Mouse (Mus musculus): ENCODE measurements at regions not wholly inside any gene's neighbourhood (a gene's known extent, or its start where the extent isn't known, plus 50 kb on each side); places are given as distances from the start of the nearest gene placed in this dataset.
"Not testable (repeated sequence)": the region's sequence is repeated elsewhere in the genome, so short reads cannot be mapped to it uniquely, and the experiment has no call there.

- H3K9me3 ChIP-seq (replicated peaks; ENCODE audit: control insufficient read depth, low read length); H3K27ac ChIP-seq (ENCODE audit: low read depth, low read length); DNase-seq (ENCODE audit: low spot score); H3K9ac ChIP-seq (ENCODE audit: low read length); H3K4me2 ChIP-seq (ENCODE audit: low read length); H3K27me3 ChIP-seq (replicated peaks; ENCODE audit: control insufficient read depth, insufficient read depth, low read length); ATAC-seq; H3K4me3 ChIP-seq (ENCODE audit: low read depth, low read length); H3K36me3 ChIP-seq (ENCODE audit: control insufficient read depth, insufficient read depth, low read length); H3K4me1 ChIP-seq (ENCODE audit: control insufficient read depth, insufficient read depth, low read length): not testable (repeated sequence)
- WGBS = 56% methylated on average over 3 of the region's 4 CpGs
Observed at GRCm38 (mm10) chr12:21680026-21680425, 262.6 kb upstream of the Ywhaq start.

GRCm38 (mm10) chr12:21649381-21649780 is 231.9 kb upstream of the Ywhaq start:
- not testable (repeated sequence) for H3K4me1 ChIP-seq (ENCODE audit: control insufficient read depth, insufficient read depth, low read length); H3K4me2 ChIP-seq (ENCODE audit: low read length); H3K27ac ChIP-seq (ENCODE audit: low read depth, low read length); H3K27me3 ChIP-seq (replicated peaks; ENCODE audit: control insufficient read depth, insufficient read depth, low read length); H3K4me3 ChIP-seq (ENCODE audit: low read depth, low read length); H3K9ac ChIP-seq (ENCODE audit: low read length); H3K36me3 ChIP-seq (ENCODE audit: control insufficient read depth, insufficient read depth, low read length); DNase-seq (ENCODE audit: low spot score); ATAC-seq
- WGBS = 81% methylated on average over 8 of the region's 8 CpGs
- peaks cover 20% of the 10 kb centered on the region for H3K9me3 ChIP-seq (replicated peaks; ENCODE audit: control insufficient read depth, low read length)

- H3K27me3 ChIP-seq (replicated peaks; ENCODE audit: control insufficient read depth, insufficient read depth, low read length); H3K4me3 ChIP-seq (ENCODE audit: low read depth, low read length); H3K36me3 ChIP-seq (ENCODE audit: control insufficient read depth, insufficient read depth, low read length); H3K27ac ChIP-seq (ENCODE audit: low read depth, low read length); H3K9me3 ChIP-seq (replicated peaks; ENCODE audit: control insufficient read depth, low read length); H3K4me1 ChIP-seq (ENCODE audit: control insufficient read depth, insufficient read depth, low read length); H3K4me2 ChIP-seq (ENCODE audit: low read length); H3K9ac ChIP-seq (ENCODE audit: low read length); ATAC-seq: not testable (repeated sequence)
- peak; percentile 73 for DNase-seq (ENCODE audit: low spot score)
- WGBS = 20% methylated on average over 2 of the region's 2 CpGs
Observed at GRCm38 (mm10) chr12:21613781-21614180, 196.3 kb upstream of the Ywhaq start.

- ATAC-seq = no peak
- H3K9ac ChIP-seq (ENCODE audit: low read length) = no peak overlapping the region
- no peaks in the 10 kb centered on the region for H3K9me3 ChIP-seq (replicated peaks; ENCODE audit: control insufficient read depth, low read length)
- no peak overlapping the region for H3K4me2 ChIP-seq (ENCODE audit: low read length)
- no peak for DNase-seq (ENCODE audit: low spot score)
- 79% methylated on average over 7 of the region's 7 CpGs for WGBS
- no peaks in the 10 kb centered on the region for H3K27me3 ChIP-seq (replicated peaks; ENCODE audit: control insufficient read depth, insufficient read depth, low read length)
- no peaks in the 10 kb centered on the region for H3K36me3 ChIP-seq (ENCODE audit: control insufficient read depth, insufficient read depth, low read length)
- no peak overlapping the region for H3K4me3 ChIP-seq (ENCODE audit: low read depth, low read length)
- no peaks in the 10 kb centered on the region for H3K4me1 ChIP-seq (ENCODE audit: control insufficient read depth, insufficient read depth, low read length)
- no peak overlapping the region for H3K27ac ChIP-seq (ENCODE audit: low read depth, low read length)
Observed at GRCm38 (mm10) chr12:21568415-21569040, 151.1 kb upstream of the Ywhaq start.

GRCm38 (mm10) chr12:21543962-21544361 is 126.5 kb upstream of the Ywhaq start:
- not testable (repeated sequence) for DNase-seq (ENCODE audit: low spot score); H3K27ac ChIP-seq (ENCODE audit: low read depth, low read length); ATAC-seq; H3K4me1 ChIP-seq (ENCODE audit: control insufficient read depth, insufficient read depth, low read length); H3K9me3 ChIP-seq (replicated peaks; ENCODE audit: control insufficient read depth, low read length); H3K27me3 ChIP-seq (replicated peaks; ENCODE audit: control insufficient read depth, insufficient read depth, low read length); H3K4me3 ChIP-seq (ENCODE audit: low read depth, low read length); H3K36me3 ChIP-seq (ENCODE audit: control insufficient read depth, insufficient read depth, low read length); H3K9ac ChIP-seq (ENCODE audit: low read length); H3K4me2 ChIP-seq (ENCODE audit: low read length)
- WGBS = 50% methylated on average over 2 of the region's 2 CpGs

GRCm38 (mm10) chr12:21543153-21543894 is 125.9 kb upstream of the Ywhaq start:
- peak overlapping the region; percentile 58 for H3K4me2 ChIP-seq (ENCODE audit: low read length)
- not testable (repeated sequence) for H3K9me3 ChIP-seq (replicated peaks; ENCODE audit: control insufficient read depth, low read length); H3K27me3 ChIP-seq (replicated peaks; ENCODE audit: control insufficient read depth, insufficient read depth, low read length); H3K27ac ChIP-seq (ENCODE audit: low read depth, low read length); H3K36me3 ChIP-seq (ENCODE audit: control insufficient read depth, insufficient read depth, low read length); H3K4me1 ChIP-seq (ENCODE audit: control insufficient read depth, insufficient read depth, low read length)
- ATAC-seq (peak; percentile 46), DNase-seq (ENCODE audit: low spot score) (peak; percentile 12)
- 5% methylated on average over 34 of the region's 34 CpGs for WGBS
- H3K9ac ChIP-seq (ENCODE audit: low read length) = peak overlapping the region; percentile 66
- H3K4me3 ChIP-seq (ENCODE audit: low read depth, low read length) = peak overlapping the region; percentile 42

- H3K27me3 ChIP-seq (replicated peaks; ENCODE audit: control insufficient read depth, insufficient read depth, low read length) = no peaks in the 10 kb centered on the region
- H3K4me1 ChIP-seq (ENCODE audit: control insufficient read depth, insufficient read depth, low read length) = no peaks in the 10 kb centered on the region
- H3K27ac ChIP-seq (ENCODE audit: low read depth, low read length) = no peak overlapping the region
- no peaks in the 10 kb centered on the region for H3K36me3 ChIP-seq (ENCODE audit: control insufficient read depth, insufficient read depth, low read length)
- no peak overlapping the region for H3K4me3 ChIP-seq (ENCODE audit: low read depth, low read length)
- no peak overlapping the region for H3K4me2 ChIP-seq (ENCODE audit: low read length)
- no peak for ATAC-seq
- H3K9ac ChIP-seq (ENCODE audit: low read length) = no peak overlapping the region
- DNase-seq (ENCODE audit: low spot score) = no peak
- H3K9me3 ChIP-seq (replicated peaks; ENCODE audit: control insufficient read depth, low read length) = no peaks in the 10 kb centered on the region
- 95% methylated on average over 3 of the region's 3 CpGs for WGBS
Observed at GRCm38 (mm10) chr12:21531766-21532165, 114.3 kb upstream of the Ywhaq start.

- 78% methylated on average over 3 of the region's 3 CpGs for WGBS
Observed at GRCm38 (mm10) chr12:21529367-21529766, 111.9 kb upstream of the Ywhaq start.

GRCm38 (mm10) chr12:21527336-21527735 is 109.9 kb upstream of the Ywhaq start:
- H3K4me2 ChIP-seq (ENCODE audit: low read length); H3K4me3 ChIP-seq (ENCODE audit: low read depth, low read length); H3K9me3 ChIP-seq (replicated peaks; ENCODE audit: control insufficient read depth, low read length); ATAC-seq; H3K4me1 ChIP-seq (ENCODE audit: control insufficient read depth, insufficient read depth, low read length); H3K27me3 ChIP-seq (replicated peaks; ENCODE audit: control insufficient read depth, insufficient read depth, low read length); H3K27ac ChIP-seq (ENCODE audit: low read depth, low read length); DNase-seq (ENCODE audit: low spot score); H3K36me3 ChIP-seq (ENCODE audit: control insufficient read depth, insufficient read depth, low read length); H3K9ac ChIP-seq (ENCODE audit: low read length): not testable (repeated sequence)
- WGBS = 84% methylated on average over 8 of the region's 8 CpGs

More at GRCm38 (mm10) chr12:21529367-21529766, 111.9 kb upstream of the Ywhaq start:
- H3K27me3 ChIP-seq (replicated peaks; ENCODE audit: control insufficient read depth, insufficient read depth, low read length); DNase-seq (ENCODE audit: low spot score); H3K27ac ChIP-seq (ENCODE audit: low read depth, low read length); H3K9ac ChIP-seq (ENCODE audit: low read length); ATAC-seq; H3K9me3 ChIP-seq (replicated peaks; ENCODE audit: control insufficient read depth, low read length); H3K4me2 ChIP-seq (ENCODE audit: low read length); H3K4me3 ChIP-seq (ENCODE audit: low read depth, low read length); H3K36me3 ChIP-seq (ENCODE audit: control insufficient read depth, insufficient read depth, low read length); H3K4me1 ChIP-seq (ENCODE audit: control insufficient read depth, insufficient read depth, low read length): not testable (repeated sequence)
